Mouse (Mus musculus) liver, embryonic 15.5 days (tissue): ENCODE data around the gene Cwc22. TPM values are rescaled to one million over a fixed set of nuclear protein-coding genes. Genes with fewer than 3 reads are reported as not detected.

Experiments used
- ATAC-seq: fragments of 200-750 bp; cut with Nextera tagmentation; 2 replicates; pipeline ENCODE4 v1.8.0; 2017; ENCODE audit warnings: moderate number of reproducible peaks, mild to moderate bottlenecking, moderate library complexity; ENCODE audit not compliant: insufficient read depth
- H3K27ac ChIP-seq: fragments of 300-500 bp; sonication (generic); replicated peaks from 2 replicates; pipeline ENCODE4 v1.5.1; 2015; ENCODE audit warnings: mild to moderate bottlenecking, inconsistent platforms
- H3K27me3 ChIP-seq: fragments of 300-500 bp; sonication (generic); 2 replicates; pipeline ENCODE4 v1.6.1; 2015; ENCODE audit warnings: mild to moderate bottlenecking, inconsistent platforms
- H3K36me3 ChIP-seq: fragments of 300-500 bp; sonication (generic); replicated peaks from 2 replicates; pipeline ENCODE4 v1.6.1; 2015; ENCODE audit warnings: moderate library complexity, mild to moderate bottlenecking, inconsistent platforms
- H3K4me1 ChIP-seq: fragments of 300-500 bp; sonication (generic); replicated peaks from 2 replicates; pipeline ENCODE4 v1.6.1; 2015; ENCODE audit warnings: inconsistent platforms
- H3K4me2 ChIP-seq: fragments of 300-500 bp; sonication (generic); 2 replicates; pipeline ENCODE4 v1.6.1; 2015; ENCODE audit warnings: moderate library complexity, mild to moderate bottlenecking, inconsistent platforms
- H3K4me3 ChIP-seq: fragments of 300-500 bp; sonication (generic); replicated peaks from 2 replicates; pipeline ENCODE4 v1.5.1; 2015; ENCODE audit warnings: mild to moderate bottlenecking, inconsistent platforms
- H3K9ac ChIP-seq: fragments of 300-500 bp; sonication (generic); 2 replicates; pipeline ENCODE4 v1.6.1; 2015; ENCODE audit warnings: moderate library complexity, mild to moderate bottlenecking, inconsistent platforms
- H3K9me3 ChIP-seq: fragments of 300-500 bp; sonication (generic); replicated peaks from 2 replicates; pipeline ENCODE4 v1.6.1; 2016; ENCODE audit warnings: inconsistent platforms
- WGBS: fragments of 180-500 bp; shearing (Covaris S2); methylation state at CpG from one replicate; pipeline ENCODE4 v1.1.7; 2015; ENCODE audit warnings: mixed read lengths; ENCODE audit not compliant: insufficient replicate concordance; 5-methylcytosine and 5-hydroxymethylcytosine counted together
- polyA plus RNA-seq: library from polyadenylated mRNA; unstranded; fragments of >200 nt; fragmentation: Nextera tagmentation; extraction: Ambion mirVana; gene quantifications from 2 replicates; pipeline ENCODE4 v1.2.1, GENCODE M21; 2015

Gene Cwc22
- polyA plus RNA-seq, 1 experiment from 2014 or later, result 11.7 TPM

DNA sequence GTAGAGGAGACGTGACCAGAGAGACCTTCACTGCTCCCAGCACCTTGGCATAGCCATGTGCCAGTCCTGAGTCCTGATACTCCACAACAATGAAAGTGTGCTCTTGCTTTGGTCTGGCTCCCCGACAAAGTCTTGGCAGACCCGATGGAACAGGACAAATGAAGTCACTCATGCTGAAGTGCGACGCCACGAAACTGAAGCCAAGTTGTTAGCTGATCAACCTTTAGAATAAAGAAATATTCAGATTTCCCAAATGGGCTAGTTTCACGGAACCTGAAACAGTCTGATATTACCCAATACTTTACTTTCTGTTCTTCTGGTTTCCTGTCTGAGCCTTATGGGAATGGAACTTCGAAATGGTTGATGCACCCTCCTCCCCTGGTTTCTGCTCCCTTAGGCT is 32.9 kb upstream of the Cwc22 start:
- 65% methylated on average over 8 of the region's 8 CpGs for WGBS
- no peaks in the 10 kb centered on the region for H3K9me3 ChIP-seq
- no peak for ATAC-seq
- no peak overlapping the region for H3K27ac ChIP-seq
- no peaks in the 10 kb centered on the region for H3K4me1 ChIP-seq
- H3K4me2 ChIP-seq, result no peak overlapping the region
- no peaks in the 10 kb centered on the region for H3K27me3 ChIP-seq
- no peaks in the 10 kb centered on the region for H3K36me3 ChIP-seq
- H3K9ac ChIP-seq, result no peak overlapping the region
- no peak overlapping the region for H3K4me3 ChIP-seq

DNA sequence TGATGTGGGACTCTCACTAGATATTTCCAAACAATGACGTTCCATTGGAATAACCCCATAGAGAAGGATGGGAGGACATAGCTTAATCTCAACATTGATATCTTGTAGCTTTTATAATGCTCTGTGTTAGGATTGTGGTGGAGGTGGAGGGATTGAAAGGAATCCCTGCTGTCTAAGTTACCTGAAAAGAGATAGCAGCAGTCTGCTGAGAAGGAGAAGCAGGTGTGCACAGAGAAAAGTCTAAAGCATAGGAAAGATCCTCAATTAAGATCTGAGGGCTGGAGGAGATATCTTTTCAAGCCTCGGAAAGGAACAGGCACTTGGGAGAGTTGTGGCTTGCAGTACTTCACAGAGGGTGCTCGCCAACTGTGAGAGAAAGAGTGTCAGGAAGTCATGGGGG is 32.1 kb upstream of the Cwc22 start:
- no peak overlapping the region for H3K27ac ChIP-seq
- no peaks in the 10 kb centered on the region for H3K36me3 ChIP-seq
- no peak for ATAC-seq
- H3K4me1 ChIP-seq, result no peaks in the 10 kb centered on the region
- H3K9me3 ChIP-seq, result no peaks in the 10 kb centered on the region
- no peak overlapping the region for H3K4me2 ChIP-seq
- H3K27me3 ChIP-seq, result no peaks in the 10 kb centered on the region
- no peak overlapping the region for H3K9ac ChIP-seq
- H3K4me3 ChIP-seq, result no peak overlapping the region
- WGBS, result 56% methylated on average over 3 of the region's 3 CpGs

DNA sequence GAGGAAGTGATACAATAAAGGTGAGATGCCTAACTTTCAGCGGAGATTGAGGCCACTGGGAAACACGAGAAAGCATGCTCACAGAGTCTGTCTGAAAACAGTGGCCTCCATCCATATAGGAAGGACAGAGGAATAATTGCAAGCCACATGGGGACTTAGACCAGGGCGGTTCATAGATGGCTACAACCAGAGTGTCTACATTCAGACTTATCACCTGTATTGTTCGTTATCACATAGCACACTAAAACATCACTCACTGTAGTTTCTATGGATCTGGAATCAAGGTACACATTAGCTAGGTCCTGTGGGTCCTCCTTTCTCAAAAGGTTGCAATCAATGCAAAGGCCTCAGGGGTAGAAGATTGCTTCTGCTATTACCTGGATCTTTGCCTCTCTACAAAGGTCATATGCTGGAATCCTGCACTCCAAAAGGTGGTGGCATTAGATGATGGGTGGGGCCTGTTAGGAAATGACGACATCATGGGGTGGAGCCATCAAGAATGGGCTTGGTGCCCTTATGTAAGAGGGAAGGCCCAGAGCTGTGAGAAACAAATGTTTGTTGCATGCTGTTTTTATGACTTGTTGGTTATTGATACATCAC is 30.2 kb upstream of the Cwc22 start:
- WGBS, result 56% methylated on average over 5 of the region's 5 CpGs
- H3K27me3 ChIP-seq, result no peaks in the 10 kb centered on the region

DNA sequence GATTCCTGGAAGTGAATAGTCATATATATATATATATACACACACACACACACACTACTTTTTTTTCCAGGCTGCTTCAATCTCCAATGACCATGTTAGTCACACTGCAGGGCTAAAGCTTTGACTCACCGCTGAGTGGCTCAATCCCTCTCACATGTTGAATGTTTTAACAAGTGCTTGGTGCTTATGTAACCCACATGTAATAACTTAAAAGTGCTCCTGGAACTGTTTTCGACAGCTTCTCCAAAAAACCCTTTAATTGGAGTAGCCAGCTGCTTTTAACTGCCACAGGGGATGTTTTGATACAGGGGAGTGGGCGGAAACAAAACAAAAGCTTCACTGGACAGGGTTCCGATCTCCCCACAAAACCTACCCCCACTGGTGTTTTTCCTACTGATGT is 29.4 kb upstream of the Cwc22 start:
- Histone ChIP-seq H3K27ac (no peak overlapping the region), H3K9me3 (no peaks in the 10 kb centered on the region), H3K27me3 (no peaks in the 10 kb centered on the region), H3K4me1 (no peaks in the 10 kb centered on the region), H3K4me2 (no peak overlapping the region), H3K4me3 (no peak overlapping the region), H3K9ac (no peak overlapping the region), H3K36me3 (no peaks in the 10 kb centered on the region)
- WGBS, result 59% methylated on average over 4 of the region's 4 CpGs
- ATAC-seq, result no peak

More for the DNA sequence above, 30.2 kb upstream of the Cwc22 start:
- H3K4me3 ChIP-seq, result no peak overlapping the region
- no peak overlapping the region for H3K9ac ChIP-seq
- H3K27ac ChIP-seq, result no peak overlapping the region
- H3K36me3 ChIP-seq, result no peaks in the 10 kb centered on the region
- H3K4me2 ChIP-seq, result no peak overlapping the region
- no peaks in the 10 kb centered on the region for H3K9me3 ChIP-seq
- H3K4me1 ChIP-seq, result no peaks in the 10 kb centered on the region
- no peak for ATAC-seq

DNA sequence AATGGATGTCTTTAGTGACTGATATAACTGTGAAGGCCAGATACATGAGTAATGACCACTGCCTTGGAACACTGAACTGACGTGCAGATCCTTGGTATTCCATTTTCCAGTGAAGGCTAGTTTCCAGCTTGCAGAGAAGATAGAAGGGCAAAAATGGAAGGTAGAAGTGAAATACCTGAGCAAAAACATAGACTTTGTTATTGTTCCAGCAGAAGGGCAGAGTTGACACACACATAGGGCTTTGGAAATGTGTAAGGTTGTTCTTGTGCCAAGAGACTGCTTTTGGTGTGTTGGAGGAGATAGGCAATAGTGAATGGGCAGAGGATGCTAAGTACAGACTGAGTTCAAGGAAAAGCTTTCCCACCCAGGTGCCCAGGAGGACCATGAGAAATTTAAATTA is 28.8 kb upstream of the Cwc22 start:
- no peak for ATAC-seq
- WGBS, result 44% methylated on average over 1 of the region's 1 CpGs
- H3K4me1 ChIP-seq, result no peaks in the 10 kb centered on the region

DNA sequence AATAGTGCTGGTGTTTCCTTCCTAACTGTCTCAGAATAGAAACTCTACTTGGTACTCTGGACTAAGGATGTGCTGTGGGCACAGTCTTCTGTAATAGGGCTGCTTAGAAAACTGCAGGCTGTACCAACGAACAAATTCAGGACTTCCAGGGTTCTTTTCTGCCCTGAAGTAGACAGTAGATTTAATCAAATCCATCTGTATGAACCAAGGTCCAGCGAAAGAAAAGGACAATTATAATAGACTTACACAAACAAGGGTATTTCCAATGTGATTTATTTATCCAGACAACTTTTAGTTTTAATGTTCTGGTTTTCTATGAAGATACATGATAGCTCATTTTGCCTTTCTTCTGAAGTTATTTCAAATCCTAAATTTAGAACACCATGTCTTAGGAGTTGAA is 28.2 kb upstream of the Cwc22 start:
- Histone ChIP-seq H3K27ac (no peak overlapping the region), H3K9ac (no peak overlapping the region), H3K4me2 (no peak overlapping the region), H3K4me1 (no peaks in the 10 kb centered on the region), H3K9me3 (no peaks in the 10 kb centered on the region), H3K36me3 (no peaks in the 10 kb centered on the region), H3K4me3 (no peak overlapping the region), H3K27me3 (no peaks in the 10 kb centered on the region)
- ATAC-seq, result no peak
- 39% methylated on average over 2 of the region's 2 CpGs for WGBS

More for the DNA sequence above, 28.8 kb upstream of the Cwc22 start:
- no peaks in the 10 kb centered on the region for H3K36me3 ChIP-seq
- no peaks in the 10 kb centered on the region for H3K27me3 ChIP-seq
- no peak overlapping the region for H3K4me2 ChIP-seq
- no peak overlapping the region for H3K27ac ChIP-seq
- H3K4me3 ChIP-seq, result no peak overlapping the region
- no peaks in the 10 kb centered on the region for H3K9me3 ChIP-seq
- no peak overlapping the region for H3K9ac ChIP-seq

DNA sequence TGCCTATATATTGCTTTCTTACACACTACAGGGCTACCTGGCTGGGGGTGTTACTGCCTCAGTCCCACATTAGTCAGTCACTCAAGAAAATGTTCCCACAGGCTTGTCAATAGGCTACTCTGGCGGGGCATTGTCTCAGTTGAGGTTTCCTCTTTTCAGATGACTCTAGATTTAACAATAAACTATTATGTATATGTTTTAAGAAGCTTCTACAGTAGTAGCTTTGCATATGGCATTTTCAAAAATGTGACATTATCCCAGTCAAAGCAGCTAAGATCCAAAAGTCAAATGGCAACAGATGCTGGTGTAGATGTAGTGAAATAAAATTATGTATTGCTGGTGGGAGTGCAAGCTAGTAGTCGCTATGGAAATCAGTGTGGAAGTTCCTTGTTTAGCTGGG is 27.1 kb upstream of the Cwc22 start:
- WGBS, result 47% methylated on average over 2 of the region's 2 CpGs
- Histone ChIP-seq H3K4me2 (no peak overlapping the region), H3K9me3 (no peaks in the 10 kb centered on the region), H3K27ac (no peak overlapping the region), H3K4me3 (no peak overlapping the region), H3K36me3 (no peaks in the 10 kb centered on the region), H3K27me3 (no peaks in the 10 kb centered on the region), H3K4me1 (no peaks in the 10 kb centered on the region), H3K9ac (no peak overlapping the region)
- ATAC-seq, result no peak

DNA sequence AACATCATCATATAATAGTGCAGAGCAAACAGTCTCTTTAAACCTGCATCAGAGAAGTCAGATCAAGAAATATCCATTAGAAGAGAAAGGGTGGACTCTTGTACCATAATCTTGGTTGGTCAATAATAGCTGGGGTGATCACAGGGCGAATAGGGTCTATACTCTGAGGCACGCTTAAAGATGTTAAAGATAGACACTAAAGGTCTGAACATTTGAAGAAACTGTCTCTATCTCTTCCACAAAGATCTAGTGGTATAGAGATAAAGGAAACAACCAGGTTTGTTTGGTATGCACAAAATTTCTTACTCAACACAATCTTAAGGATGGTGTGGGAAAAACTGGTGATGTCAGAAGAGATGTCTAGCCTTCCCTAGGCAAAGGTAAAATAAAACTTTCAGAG is 26.4 kb upstream of the Cwc22 start:
- no peak overlapping the region for H3K27ac ChIP-seq
- no peaks in the 10 kb centered on the region for H3K36me3 ChIP-seq
- no peak overlapping the region for H3K9ac ChIP-seq
- H3K27me3 ChIP-seq, result no peaks in the 10 kb centered on the region
- H3K4me2 ChIP-seq, result no peak overlapping the region
- WGBS, result 69% methylated on average over 2 of the region's 2 CpGs
- no peak overlapping the region for H3K4me3 ChIP-seq
- H3K4me1 ChIP-seq, result no peaks in the 10 kb centered on the region
- no peaks in the 10 kb centered on the region for H3K9me3 ChIP-seq
- no peak for ATAC-seq

DNA sequence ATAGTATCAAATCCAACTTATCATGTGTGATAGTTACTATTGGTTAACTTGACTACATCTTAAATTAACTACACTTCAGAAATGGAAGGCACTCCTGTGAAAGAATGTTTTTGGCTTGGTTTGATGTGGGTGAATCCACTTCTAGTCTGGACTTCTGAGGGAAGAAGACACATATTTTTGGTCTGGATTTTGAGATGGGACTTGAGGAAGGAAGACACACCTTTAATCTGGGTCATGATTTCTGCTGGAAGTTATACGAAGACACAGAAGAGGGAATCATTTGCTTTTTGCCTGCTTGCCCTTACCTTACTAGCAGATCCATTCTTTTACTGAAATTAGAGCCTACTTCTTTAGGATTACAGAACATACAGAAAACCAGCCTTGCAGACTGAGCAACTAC is 25.7 kb upstream of the Cwc22 start:
- no peak for ATAC-seq
- no peaks in the 10 kb centered on the region for H3K27me3 ChIP-seq
- H3K9me3 ChIP-seq, result no peaks in the 10 kb centered on the region
- no peak overlapping the region for H3K27ac ChIP-seq
- no peaks in the 10 kb centered on the region for H3K36me3 ChIP-seq
- H3K4me3 ChIP-seq, result no peak overlapping the region
- H3K4me1 ChIP-seq, result no peaks in the 10 kb centered on the region
- H3K4me2 ChIP-seq, result no peak overlapping the region
- H3K9ac ChIP-seq, result no peak overlapping the region
- 45% methylated on average over 1 of the region's 1 CpGs for WGBS

DNA sequence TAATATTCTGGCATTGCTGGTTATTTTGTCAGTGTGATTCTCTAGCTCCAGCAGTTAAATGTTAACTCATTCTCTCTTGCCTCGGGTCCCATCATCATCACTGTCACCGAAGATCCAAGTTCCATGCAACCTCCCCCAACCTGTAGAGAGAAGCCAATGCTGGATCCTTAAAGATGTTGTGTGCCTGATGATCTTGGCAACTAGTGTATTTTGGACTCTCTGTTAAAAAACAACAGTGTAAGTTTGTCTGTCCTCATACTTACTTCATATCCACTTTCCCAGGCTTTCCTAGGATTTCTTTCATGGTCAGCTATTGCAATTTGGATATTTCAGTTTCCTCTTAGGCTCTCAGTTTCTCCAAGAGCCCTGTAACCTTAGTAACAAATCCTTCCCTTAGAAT is 25.2 kb upstream of the Cwc22 start:
- no peaks in the 10 kb centered on the region for H3K4me1 ChIP-seq
- 51% methylated on average over 2 of the region's 2 CpGs for WGBS

DNA sequence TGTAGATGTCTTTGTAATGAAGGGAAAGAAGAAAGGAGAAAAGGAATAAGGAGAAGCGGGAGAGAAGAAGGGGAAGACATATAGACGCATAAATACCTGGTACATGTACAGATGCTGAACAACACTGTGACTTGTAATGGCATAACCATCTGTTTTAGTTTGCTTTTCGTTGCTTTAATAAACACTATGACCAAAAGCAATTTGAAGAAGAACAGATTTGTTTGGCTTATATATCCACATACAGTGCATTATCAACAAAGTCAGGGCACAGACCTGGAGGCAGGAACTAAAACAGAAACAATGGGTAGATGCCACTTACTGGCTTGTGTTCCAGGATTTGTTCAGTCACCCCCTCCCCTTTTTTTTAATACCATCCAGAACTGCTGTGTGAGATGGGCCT is 24.4 kb upstream of the Cwc22 start:
- Histone ChIP-seq H3K27ac (no peak overlapping the region), H3K9ac (no peak overlapping the region), H3K27me3 (no peaks in the 10 kb centered on the region), H3K4me2 (no peak overlapping the region), H3K9me3 (no peaks in the 10 kb centered on the region), H3K4me3 (no peak overlapping the region), H3K36me3 (no peaks in the 10 kb centered on the region), H3K4me1 (no peaks in the 10 kb centered on the region)
- no peak for ATAC-seq
- WGBS, result 66% methylated on average over 3 of the region's 3 CpGs

More for the DNA sequence above, 25.2 kb upstream of the Cwc22 start:
- Histone ChIP-seq H3K27me3 (no peaks in the 10 kb centered on the region), H3K4me2 (no peak overlapping the region), H3K36me3 (no peaks in the 10 kb centered on the region), H3K9me3 (no peaks in the 10 kb centered on the region), H3K27ac (no peak overlapping the region), H3K4me3 (no peak overlapping the region), H3K9ac (no peak overlapping the region)
- no peak for ATAC-seq

DNA sequence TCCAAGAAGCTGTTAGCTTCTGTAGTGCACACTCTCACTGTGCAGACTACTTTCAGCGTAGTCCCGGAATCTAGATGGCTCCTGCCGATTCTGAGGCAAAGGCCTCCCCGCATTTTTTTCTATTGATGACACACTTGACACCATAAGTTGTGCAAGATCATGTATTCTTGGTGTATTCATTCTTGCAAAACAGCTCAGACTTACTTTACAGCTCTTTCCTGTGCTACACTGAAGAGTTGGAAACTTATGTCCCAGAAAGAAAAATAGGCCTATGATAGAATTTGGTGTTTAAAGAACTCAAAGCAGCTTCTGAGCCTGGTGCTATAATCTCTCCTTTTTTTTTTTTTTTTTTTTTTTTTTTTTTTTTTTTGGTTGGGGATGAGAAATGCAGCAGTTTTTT is 23.8 kb upstream of the Cwc22 start:
- Histone ChIP-seq H3K36me3 (no peaks in the 10 kb centered on the region), H3K4me2 (no peak overlapping the region), H3K4me1 (no peaks in the 10 kb centered on the region), H3K27me3 (no peaks in the 10 kb centered on the region), H3K27ac (no peak overlapping the region), H3K9me3 (no peaks in the 10 kb centered on the region), H3K9ac (no peak overlapping the region), H3K4me3 (no peak overlapping the region)
- WGBS, result 87% methylated on average over 4 of the region's 4 CpGs
- ATAC-seq, result no peak
